Comparison of ENCODE assay signal across 7 mouse cellular contexts in genomic region chr11:28365209-28365928, GRCm38 (mm10). TPM values are rescaled to one million over a fixed set of nuclear protein-coding genes. Genes with fewer than 3 reads are reported as not detected.
DNase-seq lines count a peak whose midpoint lies in the region; ATAC-seq and TF ChIP-seq lines count a peak whose summit lies in the region.

No protein-coding gene starts in this region.

- ATAC-seq in forebrain, embryonic 12.5 days (ENCODE audit: low FRiP score), result peak; percentile 95
- peak; percentile 76; the same call in 1 of the 2 replicates for ATAC-seq in heart, embryonic 15.5 days (replicated peaks; ENCODE audit: insufficient number of reproducible peaks, insufficient read depth, low FRiP score, low read depth)

- DNase-seq in c-Kit-positive CD71-positive TER-119-positive erythroid progenitor cells, embryonic 14.5 days (ENCODE audit: low spot score), result peak; percentile 5
- peak; percentile 92 for DNase-seq in kidney, postnatal 10 days
- peak; percentile 66 for DNase-seq in liver, adult 2 months (ENCODE audit: extremely low read depth, low read depth, low spot score)
- DNase-seq in monocyte, adult 2 months (ENCODE audit: low read depth in 1 of 2, low spot score in 2 of 2), result peak; percentile 62 to 71
- DNase-seq in spleen, postnatal 36 days (ENCODE audit: low spot score in 2 of 2), result peak; percentile 49 to 57

- H3K36me3 ChIP-seq in forebrain, embryonic 12.5 days (replicated peaks), result no peaks in the 10 kb centered on the region
- no peaks in the 10 kb centered on the region for H3K36me3 ChIP-seq in heart, embryonic 15.5 days
- H3K36me3 ChIP-seq in liver, adult 2 months (ENCODE audit: control insufficient read depth, insufficient read depth, low read length), result no peaks in the 10 kb centered on the region

- H3K4me3 ChIP-seq in forebrain, embryonic 12.5 days (replicated peaks), result peak overlapping the region; percentile 33
- H3K4me3 ChIP-seq in heart, embryonic 15.5 days, result peak overlapping the region; percentile 53
- H3K4me3 ChIP-seq in liver, adult 2 months (ENCODE audit: insufficient read depth, low read depth, low read length), result peak overlapping the region; percentile 50; the same call in 1 of the 2 replicates

- peaks cover 5% of the 10 kb centered on the region; the same call in 1 of the 2 replicates for H3K27me3 ChIP-seq in forebrain, embryonic 12.5 days
- H3K27me3 ChIP-seq in heart, embryonic 15.5 days, result no peaks in the 10 kb centered on the region
- no peaks in the 10 kb centered on the region for H3K27me3 ChIP-seq in liver, adult 2 months (ENCODE audit: control insufficient read depth, insufficient read depth, low read length)

- TF ChIP-seq POLR2A in liver, adult 2 months (IDR thresholded peaks at IDR 0.05; ENCODE audit: extremely low read depth, insufficient read depth, low read length), result no peak

- peaks cover 4% of the 10 kb centered on the region; the same call in 1 of the 2 replicates for H3K4me1 ChIP-seq in forebrain, embryonic 12.5 days
- 0 out of 2 replicates have a peak, but pooled peaks cover 3% of the 10 kb centered on the region for H3K4me1 ChIP-seq in heart, embryonic 15.5 days (replicated peaks)
- H3K4me1 ChIP-seq in liver, adult 2 months (ENCODE audit: control insufficient read depth, insufficient read depth, low read length), result no peaks in the 10 kb centered on the region

- H3K27ac ChIP-seq in forebrain, embryonic 12.5 days, result 0 out of 2 replicates have a peak overlapping the region, but pooled peaks have one; percentile 46
- no peak overlapping the region for H3K27ac ChIP-seq in heart, embryonic 15.5 days
- no peak overlapping the region for H3K27ac ChIP-seq in liver, adult 2 months (replicated peaks; ENCODE audit: insufficient read depth, low read depth, low read length)

- no peaks in the 10 kb centered on the region for H3K9me3 ChIP-seq in forebrain, embryonic 12.5 days
- H3K9me3 ChIP-seq in heart, embryonic 15.5 days (replicated peaks), result no peaks in the 10 kb centered on the region

- 5% methylated on average over 26 of the region's 26 CpGs for WGBS in forebrain, embryonic 12.5 days
- 5% methylated on average over 26 of the region's 26 CpGs for WGBS in heart, embryonic 15.5 days
- 18% methylated on average over 26 of the region's 26 CpGs for WGBS in liver, adult 2 months

- no peak for TF ChIP-seq CTCF in liver, adult 2 months (IDR thresholded peaks at IDR 0.05; ENCODE audit: low read depth, low read length)

- no peaks in the 10 kb centered on the region for H3K79me2 ChIP-seq in liver, adult 2 months (ENCODE audit: control insufficient read depth, insufficient read depth, low read length)

- peak overlapping the region; percentile 33; the same call in 1 of the 2 replicates for H3K9ac ChIP-seq in forebrain, embryonic 12.5 days
- H3K9ac ChIP-seq in heart, embryonic 15.5 days, result peak overlapping the region; percentile 46
- H3K9ac ChIP-seq in liver, adult 2 months (ENCODE audit: low read depth, low read length), result 0 out of 2 replicates have a peak overlapping the region, but pooled peaks have one; percentile 6

- H3K4me2 ChIP-seq in forebrain, embryonic 12.5 days, result peak overlapping the region; percentile 55
- H3K4me2 ChIP-seq in heart, embryonic 15.5 days, result peak overlapping the region; percentile 74

RNA-seq across cellular contexts. Expression of gene Gm6685, which starts 25.7 kb away (rescaled TPM):
- polyA plus RNA-seq in forebrain, embryonic 12.5 days (2016; fragmentation: Nextera tagmentation; extraction: Ambion mirVana), result not detected in 2 replicates
- not detected in 2 replicates for polyA plus RNA-seq in heart, embryonic 15.5 days (2015; fragmentation: Nextera tagmentation; extraction: Ambion mirVana)
- total RNA-seq in liver, adult 2 months (2014; rRNA removed), result not detected in 2 replicates
- polyA plus RNA-seq in liver, adult 2 months (2012; rRNA removed), result 1.4 and 2.2 TPM in 2 replicates

Comparison
In these comparisons a context has a peak if more than half of its experiments do, and no peak if none do; other contexts are left out.
1. DNase-seq: peak in every context shown above with its lines; median percentile 92 in kidney, postnatal 10 days; 66 in monocyte, adult 2 months; 66 in liver, adult 2 months; 53 in spleen, postnatal 36 days; 5 in c-Kit-positive CD71-positive TER-119-positive erythroid progenitor cells, embryonic 14.5 days.